Mouse (Mus musculus) ES-E14 (cell line): ENCODE measurements around the gene Col9a2.

Source experiments
- CHD2 ChIP-seq: IDR thresholded peaks from 2 replicates; pipeline ENCODE4 v1.6.1; 2014; ENCODE audit warnings: mild to moderate bottlenecking, low read depth, low read length, inconsistent platforms
- HCFC1 ChIP-seq: IDR thresholded peaks from 2 replicates; pipeline ENCODE4 v1.6.1; 2012; ENCODE audit warnings: low read length, inconsistent platforms, borderline replicate concordance; ENCODE audit not compliant: insufficient read depth
- ZNF384 ChIP-seq: IDR thresholded peaks from 2 replicates; pipeline ENCODE4 v1.6.1; 2012; ENCODE audit warnings: low read depth, low read length, inconsistent platforms

DNA sequence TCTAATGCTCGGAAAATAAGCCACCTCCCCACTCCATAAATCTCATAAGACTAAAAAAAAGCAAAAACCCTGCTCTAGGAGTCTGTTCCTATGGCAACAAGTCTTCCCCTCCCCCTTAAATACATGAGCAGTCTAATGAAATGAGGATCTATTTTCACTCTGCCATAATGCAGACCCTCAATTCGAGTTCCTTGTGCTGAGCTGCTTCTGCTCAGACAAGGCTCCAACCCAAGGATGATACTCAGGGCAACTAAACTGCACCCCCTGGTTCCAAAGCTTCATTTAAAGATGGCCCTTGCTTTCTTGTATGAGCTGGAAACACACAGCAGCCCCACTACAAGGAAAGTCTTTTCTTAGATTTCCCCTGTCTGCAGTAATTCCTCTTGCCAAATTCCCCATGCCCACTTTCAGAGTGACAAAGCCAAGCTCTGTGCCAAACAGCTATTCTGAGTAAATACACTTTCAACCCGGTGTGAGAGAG is 35.5 kb upstream of the Col9a2 start:
- TF ChIP-seq CHD2 (no peak), HCFC1 (no peak), ZNF384 (no peak)
